Mouse (Mus musculus) G1E (cell line): ENCODE results near the gene Fbxo28.

Experiments used
- CTCF ChIP-seq: IDR thresholded peaks from 2 replicates; pipeline ENCODE4 v1.5.1; 2012; ENCODE audit warnings: low read depth, low read length, inconsistent platforms, mixed read lengths
- GATA1 ChIP-seq: IDR thresholded peaks from 2 replicates; pipeline ENCODE4 v1.6.1; 2012; ENCODE audit warnings: borderline replicate concordance, low read length, inconsistent platforms, mixed read lengths

GRCm38 (mm10) chr1:182378876-182379275 is 37.4 kb upstream of the Fbxo28 start:
- TF ChIP-seq GATA1: no peak
- no peak for TF ChIP-seq CTCF
